Comparison of ENCODE assay signal across 9 mouse cellular contexts in genomic region chr8:70697366-70698250, GRCm38 (mm10). TPM values are rescaled to one million over a fixed set of nuclear protein-coding genes. Genes with fewer than 3 reads are reported as not detected.
DNase-seq lines count a peak whose midpoint lies in the region; ATAC-seq and TF ChIP-seq lines count a peak whose summit lies in the region.
"Had no signal": no experiment of that assay in that cellular context is flagged by ENCODE, and none has a peak within 500 bp of the region (broad histone marks: within the 10 kb centered on the region; RNA-seq: fewer than 3 reads in every experiment).

No protein-coding gene starts in this region.

- WGBS in heart, embryonic 11.5 days (ENCODE audit: insufficient replicate concordance), result 66% methylated on average over 12 of the region's 12 CpGs
- 65% methylated on average over 12 of the region's 12 CpGs for WGBS in heart, embryonic 14.5 days
- 64% methylated on average over 12 of the region's 12 CpGs for WGBS in liver, embryonic 16.5 days (ENCODE audit: insufficient replicate concordance)

- no peaks in the 10 kb centered on the region for H3K27me3 ChIP-seq in heart, embryonic 11.5 days (ENCODE audit: control insufficient read depth, insufficient read depth, low read length)
- H3K27me3 ChIP-seq in E14TG2a.4 (ENCODE audit: insufficient read depth, low read length), result no peaks in the 10 kb centered on the region
- no peaks in the 10 kb centered on the region for H3K27me3 ChIP-seq in heart, embryonic 14.5 days (ENCODE audit: control insufficient read depth, insufficient read depth, low read length)
- H3K27me3 ChIP-seq in liver, embryonic 16.5 days (ENCODE audit: control insufficient read depth, insufficient read depth, low read depth, low read length), result no peaks in the 10 kb centered on the region

- no peaks in the 10 kb centered on the region for H3K36me3 ChIP-seq in heart, embryonic 11.5 days (ENCODE audit: control insufficient read depth, insufficient read depth, low read length)
- peaks cover 4% of the 10 kb centered on the region; the same call in 1 of the 2 replicates for H3K36me3 ChIP-seq in E14TG2a.4 (ENCODE audit: insufficient read depth, low read length)
- peaks cover 15% of the 10 kb centered on the region for H3K36me3 ChIP-seq in heart, embryonic 14.5 days (ENCODE audit: control insufficient read depth, insufficient read depth, low read length)
- no peaks in the 10 kb centered on the region for H3K36me3 ChIP-seq in liver, embryonic 16.5 days (ENCODE audit: control insufficient read depth, insufficient read depth)

- peak overlapping the region; percentile 80 for H3K4me3 ChIP-seq in heart, embryonic 11.5 days (ENCODE audit: low read depth, low read length)
- peak overlapping the region; percentile 90 for H3K4me3 ChIP-seq in E14TG2a.4 (replicated peaks; ENCODE audit: low read length)
- H3K4me3 ChIP-seq in heart, embryonic 14.5 days (ENCODE audit: control insufficient read depth in 1 of 2, insufficient read depth in 1 of 2, low read depth in 1 of 2, low read length in 2 of 2), result peak overlapping the region; percentile 75 to 77
- peak overlapping the region; percentile 88 for H3K4me3 ChIP-seq in liver, embryonic 16.5 days (ENCODE audit: low read depth, low read length)

- no peak for DNase-seq in heart, adult 9 months (ENCODE audit: low spot score in 2 of 2)
- no peak for DNase-seq in right cerebral cortex, postnatal 25 days
- no peak for DNase-seq in left cerebral cortex, adult 11 months (ENCODE audit: low spot score)

- H3K4me1 ChIP-seq in heart, embryonic 11.5 days (ENCODE audit: control insufficient read depth, insufficient read depth, low read length), result peaks cover 42% of the 10 kb centered on the region
- peaks cover 61% of the 10 kb centered on the region for H3K4me1 ChIP-seq in E14TG2a.4 (replicated peaks; ENCODE audit: low read depth, low read length)
- H3K4me1 ChIP-seq in heart, embryonic 14.5 days (ENCODE audit: control insufficient read depth in 2 of 2, insufficient read depth in 2 of 2, low read length in 2 of 2), result peaks cover 34 to 51% of the 10 kb centered on the region in 2 experiments
- H3K4me1 ChIP-seq in liver, embryonic 16.5 days (ENCODE audit: control insufficient read depth, low read depth, low read length), result peaks cover 55% of the 10 kb centered on the region

- peak overlapping the region; percentile 99 for H3K27ac ChIP-seq in heart, embryonic 11.5 days (ENCODE audit: low read depth, low read length)
- peak overlapping the region; percentile 99 to 100 for H3K27ac ChIP-seq in heart, embryonic 14.5 days (replicated peaks in 1 of 2; ENCODE audit: control insufficient read depth in 1 of 2, insufficient read depth in 1 of 2, low read depth in 2 of 2, low read length in 2 of 2)
- H3K27ac ChIP-seq in liver, embryonic 16.5 days (ENCODE audit: low read length), result peak overlapping the region; percentile 94

- H3K9me3 ChIP-seq in heart, embryonic 11.5 days (replicated peaks; ENCODE audit: control insufficient read depth, low read length), result no peaks in the 10 kb centered on the region
- H3K9me3 ChIP-seq in E14TG2a.4 (ENCODE audit: low read length), result no peaks in the 10 kb centered on the region
- no peaks in the 10 kb centered on the region for H3K9me3 ChIP-seq in heart, embryonic 14.5 days (ENCODE audit: control insufficient read depth, low read length)
- no peaks in the 10 kb centered on the region for H3K9me3 ChIP-seq in liver, embryonic 16.5 days (replicated peaks; ENCODE audit: control insufficient read depth, low read length)

- H3K4me2 ChIP-seq in heart, embryonic 11.5 days, result peak overlapping the region; percentile 75
- H3K4me2 ChIP-seq in heart, embryonic 14.5 days (ENCODE audit: low read length), result peak overlapping the region; percentile 85
- H3K4me2 ChIP-seq in liver, embryonic 16.5 days (ENCODE audit: low read depth, low read length), result peak overlapping the region; percentile 69

- H3K9ac ChIP-seq in heart, embryonic 11.5 days (ENCODE audit: low read depth, low read length), result peak overlapping the region; percentile 100
- peak overlapping the region; percentile 76 for H3K9ac ChIP-seq in heart, embryonic 14.5 days (ENCODE audit: low read length)
- peak overlapping the region; percentile 78 for H3K9ac ChIP-seq in liver, embryonic 16.5 days (ENCODE audit: low read depth, low read length)

- ATAC-seq in heart, embryonic 11.5 days (replicated peaks; ENCODE audit: insufficient number of reproducible peaks, low FRiP score, low TSS enrichment), result no peak
- ATAC-seq in heart, embryonic 14.5 days (ENCODE audit: insufficient number of reproducible peaks, insufficient read depth, low FRiP score, low read depth), result no peak
- no peak for ATAC-seq in liver, embryonic 16.5 days (ENCODE audit: low read depth)
- no peak for ATAC-seq in granulocyte monocyte progenitor cell, adult 5-6 weeks (replicated peaks; ENCODE audit: poor library complexity, severe bottlenecking)

- no peak for TF ChIP-seq CTCF in E14TG2a.4 (conservative IDR thresholded peaks at IDR 0.05; ENCODE audit: low read length)

RNA-seq across cellular contexts. Expression of gene Jund, which starts 1.1 kb away (rescaled TPM):
- 97.8 and 102 TPM in 2 replicates for polyA plus RNA-seq in heart, embryonic 11.5 days (2014; fragmentation: Nextera tagmentation; extraction: Ambion mirVana)
- 122 and 137 TPM in 2 replicates for polyA plus RNA-seq in heart, embryonic 14.5 days (2014; fragmentation: Nextera tagmentation; extraction: Ambion mirVana)
- polyA plus RNA-seq in liver, embryonic 16.5 days (2015; fragmentation: Nextera tagmentation; extraction: Ambion mirVana), result 12.3 and 17.5 TPM in 2 replicates
- 7.7 and 12.3 TPM in 2 replicates for total RNA-seq in granulocyte monocyte progenitor cell, adult 5-6 weeks (2014; fragmentation: Nextera tagmentation)
- total RNA-seq in granulocyte monocyte progenitor cell, adult 5-6 weeks (2017), result 24.6 and 27.0 TPM in 2 replicates

RNA-seq across cellular contexts. Expression of gene Iqcn, which starts 5.6 kb away (rescaled TPM):
- polyA plus RNA-seq in heart, embryonic 11.5 days (2014; fragmentation: Nextera tagmentation; extraction: Ambion mirVana), result not detected in 2 replicates
- polyA plus RNA-seq in heart, embryonic 14.5 days (2014; fragmentation: Nextera tagmentation; extraction: Ambion mirVana), result not detected in 2 replicates
- 0.02 TPM in 1 of 2 replicates, not detected in the other for polyA plus RNA-seq in liver, embryonic 16.5 days (2015; fragmentation: Nextera tagmentation; extraction: Ambion mirVana)
- not detected in 2 replicates for total RNA-seq in granulocyte monocyte progenitor cell, adult 5-6 weeks (2014; fragmentation: Nextera tagmentation)
- not detected in 2 replicates for total RNA-seq in granulocyte monocyte progenitor cell, adult 5-6 weeks (2017)

RNA-seq across cellular contexts. Expression of gene Gm3336, which starts 20.7 kb away (rescaled TPM):
- polyA plus RNA-seq in heart, embryonic 11.5 days (2014; fragmentation: Nextera tagmentation; extraction: Ambion mirVana), result not detected in 2 replicates
- polyA plus RNA-seq in heart, embryonic 14.5 days (2014; fragmentation: Nextera tagmentation; extraction: Ambion mirVana), result not detected in 2 replicates
- 0.40 and 0.47 TPM in 2 replicates for polyA plus RNA-seq in liver, embryonic 16.5 days (2015; fragmentation: Nextera tagmentation; extraction: Ambion mirVana)
- total RNA-seq in granulocyte monocyte progenitor cell, adult 5-6 weeks (2014; fragmentation: Nextera tagmentation), result not detected in 2 replicates
- not detected in 2 replicates for total RNA-seq in granulocyte monocyte progenitor cell, adult 5-6 weeks (2017)
- total RNA-seq: heart, adult 18-20 months had no signal

RNA-seq across cellular contexts. Expression of gene Lsm4, which starts 24.6 kb away (rescaled TPM):
- 296 and 308 TPM in 2 replicates for polyA plus RNA-seq in heart, embryonic 11.5 days (2014; fragmentation: Nextera tagmentation; extraction: Ambion mirVana)
- 316 and 334 TPM in 2 replicates for polyA plus RNA-seq in heart, embryonic 14.5 days (2014; fragmentation: Nextera tagmentation; extraction: Ambion mirVana)
- 104 and 113 TPM in 2 replicates for polyA plus RNA-seq in liver, embryonic 16.5 days (2015; fragmentation: Nextera tagmentation; extraction: Ambion mirVana)
- total RNA-seq in granulocyte monocyte progenitor cell, adult 5-6 weeks (2014; fragmentation: Nextera tagmentation), result 187 and 226 TPM in 2 replicates
- total RNA-seq in granulocyte monocyte progenitor cell, adult 5-6 weeks (2017), result 247 and 312 TPM in 2 replicates

RNA-seq across cellular contexts. Expression of gene Pde4c, which starts 25.9 kb away (rescaled TPM):
- not detected in 2 replicates for polyA plus RNA-seq in heart, embryonic 11.5 days (2014; fragmentation: Nextera tagmentation; extraction: Ambion mirVana)
- polyA plus RNA-seq in heart, embryonic 14.5 days (2014; fragmentation: Nextera tagmentation; extraction: Ambion mirVana), result 0.08 and 0.23 TPM in 2 replicates
- 1.5 and 2.2 TPM in 2 replicates for polyA plus RNA-seq in liver, embryonic 16.5 days (2015; fragmentation: Nextera tagmentation; extraction: Ambion mirVana)
- total RNA-seq in granulocyte monocyte progenitor cell, adult 5-6 weeks (2014; fragmentation: Nextera tagmentation), result not detected in 2 replicates
- not detected in 2 replicates for total RNA-seq in granulocyte monocyte progenitor cell, adult 5-6 weeks (2017)
